Comparison of ENCODE assay signal across 9 mouse cellular contexts in genomic region chr11:109032729-109033128, GRCm38 (mm10).
DNase-seq lines count a peak whose midpoint lies in the region; ATAC-seq lines count a peak whose summit lies in the region.
"Had no signal": no experiment of that assay in that cellular context is flagged by ENCODE, and none has a peak within 500 bp of the region (broad histone marks: within the 10 kb centered on the region; RNA-seq: fewer than 3 reads in every experiment).

No protein-coding gene starts in this region.

- no peak overlapping the region for H3K4me2 ChIP-seq in forebrain, embryonic 14.5 days (ENCODE audit: low read length)
- no peak overlapping the region for H3K4me2 ChIP-seq in midbrain, embryonic 15.5 days

- no peaks in the 10 kb centered on the region for H3K36me3 ChIP-seq in forebrain, embryonic 14.5 days (ENCODE audit: control insufficient read depth, insufficient read depth, low read length)
- H3K36me3 ChIP-seq in midbrain, embryonic 15.5 days (replicated peaks) = no peaks in the 10 kb centered on the region

- peak; percentile 25 for DNase-seq in embryo, embryonic 10 days (ENCODE audit: low spot score)
- DNase-seq in embryo, embryonic 9.5 days (ENCODE audit: extremely low spot score) = no peak
- peak; percentile 82 for DNase-seq in forebrain, embryonic 14.5 days (ENCODE audit: low spot score)
- peak; percentile 26 to 56 for DNase-seq in layer of hippocampus, postnatal 25 days (ENCODE audit: extremely low spot score in 1 of 2, low spot score in 1 of 2)
- no peak for DNase-seq in heart, postnatal 36 days
- no peak for DNase-seq in urinary bladder, adult 2 months (ENCODE audit: low spot score)
- no peak for DNase-seq in kidney, postnatal 4 days

- H3K4me1 ChIP-seq in forebrain, embryonic 14.5 days (ENCODE audit: control insufficient read depth, insufficient read depth, low read length) = peaks cover 7% of the 10 kb centered on the region
- H3K4me1 ChIP-seq in midbrain, embryonic 15.5 days = 0 out of 2 replicates have a peak, but pooled peaks cover 4% of the 10 kb centered on the region

- no peaks in the 10 kb centered on the region for H3K9me3 ChIP-seq in forebrain, embryonic 14.5 days (replicated peaks; ENCODE audit: control insufficient read depth, low read length)
- H3K9me3 ChIP-seq in midbrain, embryonic 15.5 days = no peaks in the 10 kb centered on the region

- peak; percentile 74 for ATAC-seq in forebrain, embryonic 14.5 days
- peak; percentile 54; the same call in 1 of the 2 replicates for ATAC-seq in midbrain, embryonic 15.5 days (replicated peaks)

- 9% methylated on average over 6 of the region's 6 CpGs for WGBS in forebrain, embryonic 14.5 days
- 21% methylated on average over 6 of the region's 6 CpGs for WGBS in midbrain, embryonic 15.5 days

- H3K9ac ChIP-seq in forebrain, embryonic 14.5 days (ENCODE audit: low read length) = no peak overlapping the region
- no peak overlapping the region for H3K9ac ChIP-seq in midbrain, embryonic 15.5 days

- H3K4me3 ChIP-seq in forebrain, embryonic 14.5 days (ENCODE audit: low read depth, low read length) = no peak overlapping the region
- no peak overlapping the region for H3K4me3 ChIP-seq in midbrain, embryonic 15.5 days

- no peak overlapping the region for H3K27ac ChIP-seq in forebrain, embryonic 14.5 days (ENCODE audit: low read depth, low read length)
- peak overlapping the region; percentile 42 for H3K27ac ChIP-seq in midbrain, embryonic 15.5 days
- H3K27ac ChIP-seq: kidney, postnatal 0 days had no signal

- intact Hi-C loops in heart, postnatal 36 days (cut with DNase I) = no loop called here

- H3K27me3 ChIP-seq in forebrain, embryonic 14.5 days (replicated peaks; ENCODE audit: control insufficient read depth, insufficient read depth, low read length) = no peaks in the 10 kb centered on the region
- no peaks in the 10 kb centered on the region for H3K27me3 ChIP-seq in midbrain, embryonic 15.5 days (replicated peaks)

Comparison
In these comparisons a context has a peak if more than half of its experiments do, and no peak if none do; other contexts are left out.
1. DNase-seq: peak in embryo, embryonic 10 days (single experiment), forebrain, embryonic 14.5 days (single experiment) and layer of hippocampus, postnatal 25 days (2 of 2); none in embryo, embryonic 9.5 days (single experiment), heart, postnatal 36 days (0 of 2), urinary bladder, adult 2 months (single experiment) and kidney, postnatal 4 days (0 of 2).